Mouse (Mus musculus): Measurements from ENCODE around the gene Kti12.

GRCm38 (mm10) chr4:108866806-108867205, 19.2 kb downstream of the Kti12 start:
- TF ChIP-seq POLR2A (IDR thresholded peaks at IDR 0.05; ENCODE audit: borderline replicate concordance, control insufficient read depth, low read depth, low read length) (no peak), CTCF (IDR thresholded peaks at IDR 0.05; ENCODE audit: control insufficient read depth, insufficient read depth, low read length) (no peak)

Measured in bone marrow, adult 2 months (tissue).